Mouse (Mus musculus) liver, embryonic 14.5 days (tissue): ENCODE measurements around the gene Sel1l3. TPM values are rescaled to one million over a fixed set of nuclear protein-coding genes. Genes with fewer than 3 reads are reported as not detected.

Experiments used
- ATAC-seq: fragments of 200-750 bp; cut with Nextera tagmentation; 2 replicates; pipeline ENCODE4 v1.8.0; 2017; ENCODE audit warnings: moderate number of reproducible peaks, mild to moderate bottlenecking, moderate library complexity; ENCODE audit not compliant: insufficient read depth
- DNase-seq, 3 experiments: peaks; one replicate each; pipeline ENCODE4 v3.0.0-alpha.2; 2012 to 2013; ENCODE audit warnings: low read depth in 3 of 3, low spot score in 3 of 3
- H3K27ac ChIP-seq: fragments of 300-500 bp; sonication (generic); 2 replicates; pipeline ENCODE4 v1.5.1; 2014; ENCODE audit warnings: moderate library complexity, mild to moderate bottlenecking, control low read depth, inconsistent platforms
- H3K27me3 ChIP-seq: fragments of 300-500 bp; sonication (generic); 2 replicates; pipeline ENCODE4 v1.6.1; 2014; ENCODE audit warnings: mild to moderate bottlenecking, low read length, moderate library complexity; ENCODE audit not compliant: control insufficient read depth, insufficient read depth
- H3K36me3 ChIP-seq: fragments of 300-500 bp; sonication (generic); replicated peaks from 2 replicates; pipeline ENCODE4 v1.6.1; 2014; ENCODE audit warnings: low read depth; ENCODE audit not compliant: control insufficient read depth, insufficient read depth
- H3K4me1 ChIP-seq, 2 experiments: fragments of 200-500 bp in 1 of 2; fragments of 300-500 bp in 1 of 2; sonication (generic) in 1 of 2; replicated peaks; 2 replicates each; pipeline ENCODE4 v1.6.1; 2012 to 2014; ENCODE audit warnings: antibody characterized with exemption in 1 of 2, inconsistent platforms in 1 of 2, low read length in 1 of 2; ENCODE audit not compliant: control insufficient read depth in 2 of 2, insufficient read depth in 2 of 2
- H3K4me2 ChIP-seq: fragments of 300-500 bp; sonication (generic); 2 replicates; pipeline ENCODE4 v1.6.1; 2014; ENCODE audit warnings: low read depth, mild to moderate bottlenecking, control low read depth, moderate library complexity
- H3K4me3 ChIP-seq, 2 experiments: fragments of 200-500 bp in 1 of 2; fragments of 300-500 bp in 1 of 2; sonication (generic) in 1 of 2; 2 replicates each; pipeline ENCODE4 v1.5.1; 2012 to 2014; ENCODE audit warnings: low read depth in 2 of 2, low read length in 2 of 2, mild to moderate bottlenecking in 2 of 2, control low read depth in 1 of 2, inconsistent platforms in 1 of 2, moderate library complexity in 1 of 2; ENCODE audit not compliant: insufficient read depth in 1 of 2
- H3K9ac ChIP-seq: fragments of 300-500 bp; sonication (generic); replicated peaks from 2 replicates; pipeline ENCODE4 v1.6.1; 2014; ENCODE audit warnings: mild to moderate bottlenecking, control low read depth, moderate library complexity
- H3K9me3 ChIP-seq: fragments of 300-500 bp; sonication (generic); 2 replicates; pipeline ENCODE4 v1.6.1; 2016; ENCODE audit warnings: low read length, mixed read lengths; ENCODE audit not compliant: control insufficient read depth
- CTCF ChIP-seq: IDR thresholded peaks from 2 replicates; pipeline ENCODE4 v1.5.1; 2016; ENCODE audit warnings: antibody characterized with exemption, low read depth, control low read depth
- EP300 ChIP-seq: IDR thresholded peaks from 2 replicates; pipeline ENCODE4 v1.6.1; 2016; ENCODE audit warnings: antibody characterized with exemption, low read depth
- WGBS: fragments of 180-500 bp; shearing (Covaris S2); extraction: QIAGEN DNeasy Blood & Tissue Kit; methylation state at CpG from one replicate; pipeline ENCODE4 v1.1.7; 2014; ENCODE audit not compliant: insufficient replicate concordance; 5-methylcytosine and 5-hydroxymethylcytosine counted together
- polyA plus RNA-seq, 2 experiments: library from polyadenylated mRNA; depleted of rRNA in 1 of 2; stranded (reverse) in 1 of 2; unstranded in 1 of 2; fragments of >200 nt; fragmentation: Nextera tagmentation in 1 of 2; extraction: Ambion mirVana in 1 of 2; gene quantifications; 2 replicates each; pipeline versions ENCODE4 v1.2.1 to v1.2.3; 2012 to 2014

Gene Sel1l3
- polyA plus RNA-seq, 2 experiments, result 0.03 to 0.10 TPM

DNA sequence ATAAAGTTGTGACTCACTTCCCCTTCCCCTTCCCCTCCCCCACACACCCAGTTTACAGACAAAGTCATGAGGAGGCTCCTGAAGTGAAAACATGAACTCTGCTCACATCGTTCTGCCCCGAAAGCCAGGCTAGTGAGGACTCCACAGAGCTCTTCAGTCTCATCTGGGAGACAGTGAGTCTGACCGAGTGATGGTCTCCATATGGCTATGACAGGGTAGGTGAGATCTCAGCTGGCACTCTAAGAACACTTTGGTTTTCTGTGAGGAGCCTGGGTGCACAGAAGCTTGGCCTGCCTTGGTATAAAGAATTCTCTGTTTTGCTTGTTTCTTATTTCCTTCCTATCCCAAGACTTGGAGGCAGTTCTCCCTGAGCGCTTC is 67.1 kb downstream of the Sel1l3 start:
- WGBS, result 64% methylated on average over 4 of the region's 4 CpGs
- TF ChIP-seq CTCF (no peak), EP300 (no peak)

DNA sequence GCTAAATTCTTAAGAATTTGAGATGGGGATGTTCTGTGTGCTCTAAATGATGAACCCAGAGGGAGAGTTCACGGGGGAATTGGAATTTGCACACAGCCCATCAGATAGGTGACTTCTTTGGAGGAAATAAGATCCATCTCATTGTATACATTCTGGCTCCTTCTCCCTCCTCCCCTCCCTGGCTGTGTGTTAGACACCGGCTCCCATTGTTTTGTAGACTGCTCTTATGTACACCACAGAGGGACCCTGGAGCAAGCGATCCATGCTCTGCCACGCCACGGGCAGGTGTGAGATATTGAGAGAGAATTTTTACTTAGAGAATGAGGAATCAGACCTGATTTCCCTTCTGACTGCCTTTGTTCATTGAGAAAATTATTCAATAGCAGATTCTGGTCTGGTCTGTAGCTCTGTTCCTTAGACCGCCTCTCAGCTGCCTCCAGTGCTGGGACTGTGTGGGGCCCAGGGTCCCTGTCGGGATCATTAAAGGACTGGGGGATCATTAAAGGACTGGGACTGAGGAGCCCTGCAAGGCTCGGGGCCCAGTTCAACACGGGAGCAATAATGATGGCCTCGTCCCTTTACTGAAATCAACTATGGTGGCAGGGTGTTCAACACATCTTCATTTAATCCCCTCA is 67.6 kb downstream of the Sel1l3 start:
- DNase-seq, result no peak
- WGBS, result 54% methylated on average over 10 of the region's 10 CpGs
- no peaks in the 10 kb centered on the region for H3K9me3 ChIP-seq

More for the DNA sequence above, 67.1 kb downstream of the Sel1l3 start:
- H3K4me3 ChIP-seq, result no peak overlapping the region
- H3K27me3 ChIP-seq, result no peaks in the 10 kb centered on the region
- H3K9ac ChIP-seq, result no peak overlapping the region
- no peak for DNase-seq
- H3K9me3 ChIP-seq, result no peaks in the 10 kb centered on the region
- H3K36me3 ChIP-seq, result no peaks in the 10 kb centered on the region
- ATAC-seq, result no peak
- H3K4me2 ChIP-seq, result no peak overlapping the region
- H3K4me1 ChIP-seq, result no peaks in the 10 kb centered on the region
- no peak overlapping the region for H3K27ac ChIP-seq

DNA sequence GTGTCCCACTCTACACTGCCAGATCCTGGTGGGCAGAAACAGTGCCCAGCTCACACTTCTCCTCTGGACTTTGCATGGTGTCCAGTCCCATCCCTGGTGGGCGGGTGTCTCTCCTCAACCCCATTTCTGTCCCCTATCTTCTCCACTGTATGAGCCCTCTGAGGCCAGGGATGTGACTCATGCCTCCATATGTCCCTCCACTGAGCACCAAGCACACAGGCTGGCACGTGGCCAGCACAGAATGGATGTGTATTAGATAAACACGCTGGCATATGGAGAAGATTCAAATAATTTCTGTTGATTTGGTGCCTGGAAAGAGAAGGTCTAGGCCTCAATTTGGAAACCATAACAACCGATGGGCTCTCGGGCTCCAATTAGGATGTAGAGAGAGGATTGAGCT is 71.1 kb downstream of the Sel1l3 start:
- Histone ChIP-seq H3K9me3 (no peaks in the 10 kb centered on the region), H3K4me2 (no peak overlapping the region), H3K4me1 (no peaks in the 10 kb centered on the region), H3K27ac (no peak overlapping the region), H3K27me3 (no peaks in the 10 kb centered on the region), H3K4me3 (no peak overlapping the region), H3K9ac (no peak overlapping the region), H3K36me3 (no peaks in the 10 kb centered on the region)
- ATAC-seq (no peak), DNase-seq (no peak)
- WGBS, result 51% methylated on average over 5 of the region's 5 CpGs
- TF ChIP-seq CTCF (no peak), EP300 (no peak)

More for the DNA sequence above, 67.6 kb downstream of the Sel1l3 start:
- no peaks in the 10 kb centered on the region for H3K36me3 ChIP-seq
- H3K27me3 ChIP-seq, result no peaks in the 10 kb centered on the region
- H3K9ac ChIP-seq, result no peak overlapping the region
- no peak for TF ChIP-seq CTCF
- TF ChIP-seq EP300, result no peak
- ATAC-seq, result no peak
- no peak overlapping the region for H3K27ac ChIP-seq
- no peak overlapping the region for H3K4me2 ChIP-seq
- no peak overlapping the region for H3K4me3 ChIP-seq
- H3K4me1 ChIP-seq, result no peaks in the 10 kb centered on the region

DNA sequence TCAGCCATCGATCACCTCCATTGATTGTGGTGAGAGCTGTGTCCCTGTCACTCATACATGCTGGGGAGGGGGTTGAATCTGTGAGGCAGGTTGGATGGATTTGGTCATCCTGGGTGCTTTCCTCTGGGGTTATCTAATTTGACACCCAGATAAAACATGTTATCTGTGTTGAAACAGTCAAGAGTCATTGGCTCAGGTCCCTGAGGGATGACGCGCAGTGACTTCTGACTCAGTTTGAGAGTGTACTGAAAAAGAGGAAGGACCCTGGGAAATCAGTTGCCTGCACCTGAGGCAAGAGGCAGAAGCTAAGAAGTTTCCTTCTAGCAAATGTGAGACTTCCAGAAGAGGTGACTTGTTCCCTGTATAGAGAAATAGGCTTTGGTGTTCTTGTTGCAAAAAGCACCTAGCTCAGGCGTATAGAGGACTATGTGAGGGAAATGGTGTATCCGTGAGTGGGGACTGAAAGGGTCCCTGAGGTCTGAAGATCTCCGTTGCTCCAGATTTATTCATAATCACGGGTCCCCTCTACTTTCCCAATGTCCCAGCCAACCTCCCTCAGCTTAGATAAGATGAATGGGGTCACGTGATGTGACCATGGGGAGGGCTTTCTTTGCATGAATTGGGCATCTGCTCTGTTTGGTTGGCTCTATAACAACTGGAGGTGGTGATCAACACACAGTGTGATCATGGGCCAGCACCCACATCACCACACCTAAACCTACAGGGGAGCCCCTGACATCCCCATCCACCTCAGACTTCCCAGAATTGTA is 73.4 kb downstream of the Sel1l3 start:
- Histone ChIP-seq H3K4me3 (no peak overlapping the region), H3K4me1 (no peaks in the 10 kb centered on the region), H3K9me3 (no peaks in the 10 kb centered on the region), H3K36me3 (no peaks in the 10 kb centered on the region), H3K4me2 (no peak overlapping the region), H3K9ac (no peak overlapping the region), H3K27ac (no peak overlapping the region), H3K27me3 (no peaks in the 10 kb centered on the region)
- ATAC-seq (no peak), DNase-seq (no peak)
- WGBS, result 53% methylated on average over 8 of the region's 8 CpGs
- TF ChIP-seq EP300, result no peak
- TF ChIP-seq CTCF, result no peak

DNA sequence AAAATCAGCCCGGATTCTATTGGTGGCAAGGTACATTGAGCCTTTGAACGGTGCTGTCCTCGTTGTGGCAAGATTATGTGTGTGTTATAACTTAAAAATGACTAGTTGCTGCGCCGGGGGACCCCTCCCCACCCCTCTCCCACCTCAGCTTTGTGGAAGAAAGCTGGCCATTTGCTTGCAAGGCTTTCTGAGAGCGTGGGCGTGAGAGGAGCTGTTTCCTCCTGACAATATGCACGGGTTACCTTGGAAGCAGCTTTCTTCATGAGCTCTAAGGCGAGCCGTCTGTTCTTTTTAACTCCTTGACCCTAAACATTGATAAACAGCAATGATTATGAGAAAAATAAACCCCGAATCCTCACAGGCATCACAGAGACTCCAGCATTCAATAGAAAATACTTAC is 74.2 kb downstream of the Sel1l3 start:
- Histone ChIP-seq H3K9me3 (no peaks in the 10 kb centered on the region), H3K36me3 (no peaks in the 10 kb centered on the region), H3K4me1 (no peaks in the 10 kb centered on the region), H3K27me3 (no peaks in the 10 kb centered on the region), H3K9ac (no peak overlapping the region), H3K4me2 (no peak overlapping the region), H3K27ac (no peak overlapping the region), H3K4me3 (no peak overlapping the region)
- 41% methylated on average over 11 of the region's 11 CpGs for WGBS
- no peak for TF ChIP-seq CTCF
- TF ChIP-seq EP300, result no peak
- ATAC-seq (no peak), DNase-seq (no peak)
